Mouse (Mus musculus) megakaryocyte, embryonic 14.5 days (primary cell): ENCODE measurements at regions not wholly inside any gene's neighbourhood (a gene's known extent, or its start where the extent isn't known, plus 50 kb on each side); places are given as distances from the start of the nearest gene placed in this dataset.
"Not testable (repeated sequence)": the region's sequence is repeated elsewhere in the genome, so short reads cannot be mapped to it uniquely, and the experiment has no call there.

Experiments used
- H3K27me3 ChIP-seq: replicated peaks from 2 replicates; pipeline ENCODE3; 2012; ENCODE audit warnings: inconsistent platforms
- H3K36me3 ChIP-seq: replicated peaks from 2 replicates; pipeline ENCODE3; 2012; ENCODE audit warnings: low read length, inconsistent platforms, mixed read lengths
- H3K4me1 ChIP-seq: 2 replicates; pipeline ENCODE4 v1.6.1; 2012; ENCODE audit warnings: inconsistent platforms
- H3K4me3 ChIP-seq: replicated peaks from 2 replicates; pipeline ENCODE3; 2012; ENCODE audit warnings: moderate library complexity, mild to moderate bottlenecking, inconsistent platforms
- H3K9me3 ChIP-seq: 2 replicates; pipeline ENCODE4 v1.6.1; 2012; ENCODE audit warnings: inconsistent platforms
- FLI1 ChIP-seq: IDR thresholded peaks from 2 replicates; pipeline ENCODE4 v1.6.1; 2012; ENCODE audit warnings: low read length, inconsistent platforms, mixed read lengths
- GATA1 ChIP-seq: IDR thresholded peaks from 3 replicates; pipeline ENCODE4 v1.6.1; 2012; ENCODE audit warnings: mixed read lengths, low read length, inconsistent platforms, borderline replicate concordance

DNA sequence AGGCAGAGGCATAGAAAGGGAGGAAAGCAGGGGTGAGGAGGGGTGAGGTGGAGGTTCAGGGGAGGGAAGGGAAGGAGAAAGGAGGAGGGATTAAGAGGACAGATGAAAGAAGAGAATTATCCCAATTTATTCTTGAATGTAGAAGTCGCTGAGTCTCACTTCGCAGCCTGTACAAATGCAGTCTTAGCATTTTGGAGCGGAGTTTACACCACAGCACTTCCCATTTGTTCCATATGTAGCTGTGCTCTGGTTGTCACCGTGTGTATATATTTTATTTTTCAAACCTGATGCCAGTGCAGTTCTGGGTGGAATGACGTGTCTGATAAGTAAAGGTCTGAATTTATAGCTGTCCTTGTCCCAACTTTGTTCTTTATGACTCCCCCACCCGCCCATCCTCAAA is 105.2 kb downstream of the Spata19 start:
- TF ChIP-seq FLI1 (no peak), GATA1 (no peak)
- H3K36me3 ChIP-seq, result no peaks in the 10 kb centered on the region
- no peaks in the 10 kb centered on the region for H3K9me3 ChIP-seq
- peaks cover 8% of the 10 kb centered on the region for H3K27me3 ChIP-seq
- no peaks in the 10 kb centered on the region for H3K4me1 ChIP-seq
- H3K4me3 ChIP-seq, result no peak overlapping the region

DNA sequence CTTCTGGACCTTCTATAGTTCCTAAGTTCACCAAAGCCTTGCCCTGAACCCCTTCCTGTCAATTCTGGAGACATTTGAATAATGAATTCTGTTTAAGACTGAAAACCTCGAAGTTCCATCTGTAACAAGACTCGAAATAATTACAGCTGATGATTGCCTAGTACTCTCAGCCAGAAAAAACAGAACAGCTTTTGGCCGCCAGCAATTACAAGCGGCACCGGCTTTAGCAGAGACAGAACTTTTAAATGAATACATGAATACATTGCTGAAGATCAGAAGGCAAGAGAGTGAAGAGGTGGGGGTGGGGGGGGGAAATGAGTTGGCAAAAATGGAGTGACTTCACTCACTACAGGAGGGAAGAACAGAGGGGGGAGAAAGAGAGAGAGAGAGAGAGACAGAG is 112.6 kb downstream of the Spata19 start:
- no peak for TF ChIP-seq GATA1
- no peak for TF ChIP-seq FLI1
- Histone ChIP-seq H3K4me1 (peaks cover 10% of the 10 kb centered on the region), H3K36me3 (no peaks in the 10 kb centered on the region), H3K4me3 (no peak overlapping the region), H3K27me3 (peaks cover 3% of the 10 kb centered on the region), H3K9me3 (peaks cover 17% of the 10 kb centered on the region)

DNA sequence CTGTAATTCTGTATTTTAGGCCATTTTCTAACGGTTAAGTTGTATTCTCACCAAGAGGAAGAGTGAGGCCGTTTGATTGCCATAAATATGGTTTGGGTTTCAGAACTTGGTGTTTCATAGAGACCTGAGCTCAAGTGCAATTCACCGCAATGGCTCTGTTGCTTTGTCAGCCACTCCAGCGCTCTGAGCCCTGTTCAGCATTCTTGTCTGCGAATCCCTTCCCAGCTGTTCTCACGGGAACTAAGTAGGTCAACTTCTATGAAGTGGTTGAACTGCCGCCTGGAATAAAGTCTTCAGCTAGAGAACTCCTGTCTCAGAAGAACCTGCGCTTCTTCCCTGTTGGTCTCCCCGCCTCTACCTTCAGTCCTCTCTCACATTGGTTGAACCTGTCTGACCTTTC is 113.1 kb downstream of the Spata19 start:
- Histone ChIP-seq H3K9me3 (peaks cover 17% of the 10 kb centered on the region), H3K4me3 (no peak overlapping the region), H3K36me3 (no peaks in the 10 kb centered on the region), H3K27me3 (peaks cover 3% of the 10 kb centered on the region), H3K4me1 (peaks cover 10% of the 10 kb centered on the region)
- no peak for TF ChIP-seq FLI1
- no peak for TF ChIP-seq GATA1

DNA sequence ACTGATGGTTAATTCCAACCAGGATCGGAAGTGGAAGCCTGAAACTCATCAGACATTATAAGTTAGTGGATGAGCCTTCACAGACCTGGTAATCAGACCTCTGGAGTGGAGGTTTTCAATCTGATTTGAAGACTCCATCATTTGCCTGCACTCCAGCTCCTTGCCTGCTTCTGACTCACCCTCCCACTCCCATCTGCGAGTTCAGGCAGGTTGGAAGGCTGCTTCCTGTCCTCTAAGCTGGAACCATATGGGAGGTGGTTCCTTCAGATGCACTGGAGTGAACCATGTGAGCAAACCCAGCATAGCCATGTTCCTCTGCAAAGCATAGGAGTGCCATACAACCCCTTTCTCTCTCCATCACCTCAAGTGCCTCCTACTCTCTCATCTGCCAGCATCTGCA is 114.6 kb downstream of the Spata19 start:
- H3K36me3 ChIP-seq, result no peaks in the 10 kb centered on the region
- peaks cover 10% of the 10 kb centered on the region for H3K4me1 ChIP-seq
- no peak overlapping the region for H3K4me3 ChIP-seq
- peaks cover 3% of the 10 kb centered on the region for H3K27me3 ChIP-seq
- peaks cover 17% of the 10 kb centered on the region for H3K9me3 ChIP-seq
- TF ChIP-seq GATA1, result no peak
- TF ChIP-seq FLI1, result no peak

DNA sequence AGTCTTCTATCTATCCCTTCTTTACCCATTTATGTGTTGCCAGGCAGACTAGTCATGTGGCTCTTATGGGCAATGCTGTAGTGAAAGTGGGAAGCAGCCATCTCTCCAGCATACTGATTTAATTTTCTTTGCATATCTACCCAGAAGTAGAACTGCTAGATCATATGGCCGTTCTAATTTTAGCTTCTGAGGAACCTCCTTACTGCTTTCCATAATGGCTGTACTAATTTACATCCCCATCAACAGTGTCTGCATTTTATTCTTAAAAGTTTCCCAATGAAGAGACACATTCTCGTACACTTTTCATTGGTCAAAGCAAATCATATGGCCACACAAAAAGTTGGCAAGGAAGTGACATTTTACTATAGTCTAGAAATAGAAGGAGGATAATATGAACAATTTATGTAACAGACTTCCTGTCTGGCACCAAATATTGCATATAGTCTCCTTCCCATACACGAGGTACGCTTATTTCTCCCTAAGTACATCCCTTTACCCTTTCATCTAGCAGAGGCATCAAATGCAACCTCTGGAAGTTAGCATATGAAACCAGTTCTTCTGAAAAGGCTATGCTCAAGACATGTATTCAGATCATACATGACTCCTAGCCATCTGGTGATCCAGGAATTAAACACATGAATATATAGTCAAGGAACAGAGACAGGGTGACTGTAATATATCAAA is 119.0 kb downstream of the Spata19 start:
- peaks cover 13% of the 10 kb centered on the region for H3K27me3 ChIP-seq
- no peaks in the 10 kb centered on the region for H3K36me3 ChIP-seq
- H3K9me3 ChIP-seq, result peaks cover 9% of the 10 kb centered on the region; the same call in 1 of the 2 replicates
- TF ChIP-seq FLI1 (no peak), GATA1 (no peak)
- H3K4me3 ChIP-seq, result no peak overlapping the region
- H3K4me1 ChIP-seq, result peaks cover 5% of the 10 kb centered on the region; the same call in 1 of the 2 replicates

DNA sequence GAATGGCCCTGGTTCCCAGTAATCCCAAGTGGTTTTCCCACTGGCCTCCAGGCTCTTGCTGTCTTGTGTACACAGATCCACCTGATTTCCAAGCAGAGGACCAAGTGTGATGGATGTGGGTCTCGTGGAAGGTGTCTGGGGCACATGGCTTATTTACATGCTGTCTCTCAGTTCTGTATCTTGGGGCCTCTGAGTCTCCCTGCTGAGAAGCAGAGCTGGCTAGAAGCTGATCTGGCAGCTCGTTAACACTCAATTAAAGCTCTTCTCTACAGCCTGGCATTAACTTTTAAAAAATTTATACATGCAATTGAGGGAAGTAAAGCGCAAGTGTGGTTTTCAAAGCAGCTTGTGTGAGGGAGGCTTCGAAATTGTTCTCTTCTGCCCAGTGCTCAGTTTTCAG is 121.4 kb downstream of the Spata19 start:
- H3K9me3 ChIP-seq, result peaks cover 4% of the 10 kb centered on the region; the same call in 1 of the 2 replicates
- TF ChIP-seq FLI1, result no peak
- TF ChIP-seq GATA1, result no peak
- no peaks in the 10 kb centered on the region for H3K36me3 ChIP-seq
- peaks cover 10% of the 10 kb centered on the region for H3K27me3 ChIP-seq
- H3K4me3 ChIP-seq, result no peak overlapping the region
- H3K4me1 ChIP-seq, result peaks cover 19% of the 10 kb centered on the region

DNA sequence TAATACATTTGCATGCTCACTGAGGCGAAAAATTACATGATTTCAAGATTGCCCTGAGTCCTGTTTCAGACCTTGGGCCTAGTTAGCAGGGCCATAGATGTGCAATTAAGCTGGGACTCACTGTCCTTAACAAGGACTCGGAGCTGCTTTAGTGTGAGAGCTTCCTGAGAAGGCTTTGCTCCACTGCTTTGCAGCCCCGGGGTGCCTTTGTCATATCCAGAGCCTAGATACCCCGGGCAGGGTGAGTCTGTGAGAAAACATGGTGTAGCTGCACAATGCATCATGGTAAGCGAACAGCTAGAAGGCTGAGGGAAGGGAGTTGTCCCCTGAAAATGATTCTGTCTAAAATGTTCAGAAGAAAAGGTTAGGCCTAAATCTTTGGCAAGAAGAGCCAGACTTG is 123.1 kb downstream of the Spata19 start:
- no peak overlapping the region for H3K4me3 ChIP-seq
- H3K27me3 ChIP-seq, result peaks cover 10% of the 10 kb centered on the region
- no peaks in the 10 kb centered on the region for H3K36me3 ChIP-seq
- TF ChIP-seq FLI1 (no peak), GATA1 (no peak)
- peaks cover 4% of the 10 kb centered on the region; the same call in 1 of the 2 replicates for H3K9me3 ChIP-seq
- H3K4me1 ChIP-seq, result peaks cover 23% of the 10 kb centered on the region

DNA sequence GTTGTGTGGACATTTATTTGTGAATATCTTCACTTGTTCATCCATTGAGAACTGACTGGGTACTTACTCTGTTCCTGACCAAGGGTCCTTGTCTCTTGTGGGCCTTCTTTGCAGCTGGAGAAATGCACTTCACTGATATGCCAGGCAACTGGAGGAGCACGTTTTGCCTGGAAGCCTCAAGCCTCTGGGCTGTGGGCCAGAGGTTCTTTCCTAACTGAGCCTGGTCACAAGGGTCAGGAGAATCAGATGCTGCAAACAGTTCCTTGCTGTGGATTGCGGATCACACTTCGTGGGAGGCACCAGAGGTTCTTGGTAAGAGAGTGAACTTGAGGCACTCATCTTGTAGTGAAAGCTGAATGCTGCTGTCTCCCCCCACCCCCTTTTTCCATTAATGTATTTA is 124.6 kb downstream of the Spata19 start:
- H3K36me3 ChIP-seq, result no peaks in the 10 kb centered on the region
- peaks cover 10% of the 10 kb centered on the region for H3K27me3 ChIP-seq
- H3K4me3 ChIP-seq, result no peak overlapping the region
- H3K9me3 ChIP-seq, result peaks cover 4% of the 10 kb centered on the region; the same call in 1 of the 2 replicates
- TF ChIP-seq GATA1, result no peak
- no peak for TF ChIP-seq FLI1
- H3K4me1 ChIP-seq, result peaks cover 23% of the 10 kb centered on the region

DNA sequence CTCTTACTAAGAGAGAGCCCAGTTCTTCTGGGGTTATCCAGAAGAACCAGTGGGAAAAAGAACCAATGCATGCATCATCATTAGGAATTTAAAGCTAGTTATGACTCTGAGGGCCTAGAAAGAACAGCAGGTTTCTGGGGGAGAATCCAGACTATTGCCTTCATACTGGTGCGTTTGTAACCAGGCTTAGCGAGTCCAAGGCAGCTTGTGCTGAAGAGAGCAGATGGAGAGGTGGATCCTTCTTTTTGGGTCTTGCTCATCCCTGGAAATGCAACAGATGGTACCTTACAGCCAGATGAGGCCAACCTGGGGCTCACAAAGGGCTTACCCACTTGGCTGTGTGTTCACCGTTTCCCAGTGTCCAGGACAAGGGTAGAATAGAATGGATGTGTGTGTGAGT is 130.1 kb downstream of the Spata19 start:
- peaks cover 32% of the 10 kb centered on the region for H3K4me1 ChIP-seq
- H3K36me3 ChIP-seq, result no peaks in the 10 kb centered on the region
- H3K27me3 ChIP-seq, result peaks cover 3% of the 10 kb centered on the region
- TF ChIP-seq GATA1 (no peak), FLI1 (no peak)
- no peak overlapping the region for H3K4me3 ChIP-seq
- H3K9me3 ChIP-seq, result 0 out of 2 replicates have a peak, but pooled peaks cover 7% of the 10 kb centered on the region

DNA sequence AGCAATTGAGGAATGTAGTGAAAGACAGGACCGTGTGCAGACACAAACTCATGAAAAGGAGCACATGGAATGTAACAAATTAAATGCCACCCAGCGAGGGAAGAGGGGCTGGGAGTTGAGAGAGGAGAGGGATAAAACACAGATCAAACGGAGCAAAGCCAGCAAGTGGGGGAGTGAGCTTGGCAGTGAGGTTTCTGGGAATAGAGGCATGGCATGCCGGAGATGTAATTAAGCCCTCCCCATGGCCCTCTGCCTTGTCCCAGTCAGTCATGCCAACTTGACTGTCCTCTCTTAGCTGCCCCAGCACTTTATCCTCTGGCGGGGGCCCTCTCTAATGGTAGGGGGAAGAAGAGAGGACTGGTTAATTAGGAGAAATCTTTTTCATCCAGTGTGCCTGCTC is 141.9 kb downstream of the Spata19 start:
- Histone ChIP-seq H3K9me3 (peaks cover 16% of the 10 kb centered on the region), H3K27me3 (peaks cover 18% of the 10 kb centered on the region), H3K4me1 (peaks cover 29% of the 10 kb centered on the region), H3K36me3 (no peaks in the 10 kb centered on the region), H3K4me3 (no peak overlapping the region)
- TF ChIP-seq GATA1 (no peak), FLI1 (no peak)

DNA sequence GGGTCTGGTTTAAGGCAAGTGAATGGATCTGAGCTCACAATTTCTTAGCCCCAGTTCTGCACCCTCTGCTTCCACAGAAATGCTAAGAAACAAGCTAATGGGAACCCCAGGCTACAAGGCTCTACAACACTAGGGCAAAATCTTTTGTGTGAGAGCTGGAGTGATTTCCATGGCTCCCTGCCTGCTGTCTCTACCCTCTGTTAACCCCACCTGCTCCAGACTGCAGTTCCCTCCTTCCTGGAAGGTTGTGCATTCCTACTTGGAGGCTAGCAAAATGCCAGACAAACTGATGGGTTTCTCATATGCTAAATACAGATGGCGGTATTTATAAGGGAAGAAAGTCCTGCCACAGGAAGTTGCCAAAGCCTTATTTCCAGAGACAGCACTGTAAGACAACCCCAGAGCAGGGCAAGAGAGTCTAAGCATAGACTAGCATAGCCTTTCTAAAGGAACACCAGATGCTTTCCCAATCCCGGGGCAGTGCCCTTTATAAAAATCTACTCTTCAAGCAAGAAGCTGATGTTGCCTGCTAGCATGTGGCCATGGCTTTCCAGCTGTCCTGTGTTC is 145.1 kb downstream of the Spata19 start:
- Histone ChIP-seq H3K36me3 (no peaks in the 10 kb centered on the region), H3K9me3 (peaks cover 16% of the 10 kb centered on the region), H3K4me1 (peaks cover 29% of the 10 kb centered on the region), H3K27me3 (peaks cover 11% of the 10 kb centered on the region), H3K4me3 (no peak overlapping the region)
- TF ChIP-seq GATA1 (no peak), FLI1 (no peak)

DNA sequence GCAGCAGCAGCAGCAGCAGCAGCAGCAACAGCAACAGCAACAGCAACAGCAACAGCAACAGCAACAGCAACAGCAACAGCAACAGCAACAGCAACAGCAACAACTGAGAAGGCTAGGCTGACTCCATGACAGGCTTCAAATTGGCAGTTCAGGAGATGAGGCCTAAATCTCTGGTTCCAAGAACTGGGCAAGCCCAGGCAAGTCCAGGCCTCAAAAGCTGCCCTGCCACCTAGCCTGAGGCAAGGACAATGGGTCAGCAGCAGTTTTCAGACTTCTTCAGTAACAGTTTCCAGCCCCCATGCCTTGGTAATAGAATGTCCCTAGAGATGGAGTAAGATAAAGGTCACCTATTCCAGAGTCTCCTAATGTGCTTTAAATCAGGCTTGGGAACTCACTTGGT is 158.1 kb downstream of the Spata19 start:
- H3K4me3 ChIP-seq, H3K36me3 ChIP-seq: not testable (repeated sequence)
- H3K27me3 ChIP-seq, result peaks cover 32% of the 10 kb centered on the region
- H3K4me1 ChIP-seq, result peaks cover 73% of the 10 kb centered on the region
- peaks cover 12% of the 10 kb centered on the region for H3K9me3 ChIP-seq
